9 mouse cellular contexts compared by ENCODE assay signal in genomic region chr10:129026018-129026662, GRCm38 (mm10). TPM values are rescaled to one million over a fixed set of nuclear protein-coding genes. Genes with fewer than 3 reads are reported as not detected.
DNase-seq lines count a peak whose midpoint lies in the region; ATAC-seq and TF ChIP-seq lines count a peak whose summit lies in the region.
"Had no signal": no experiment of that assay in that cellular context is flagged by ENCODE, and none has a peak within 500 bp of the region (broad histone marks: within the 10 kb centered on the region; RNA-seq: fewer than 3 reads in every experiment).

No protein-coding gene starts in this region.

- no peak for ATAC-seq in frontal cortex, adult (ENCODE audit: low TSS enrichment)
- ATAC-seq in granulocyte monocyte progenitor cell, adult 5-6 weeks (replicated peaks; ENCODE audit: poor library complexity, severe bottlenecking) = peak; percentile 76
- peak; percentile 86 for ATAC-seq in midbrain, embryonic 12.5 days (ENCODE audit: low FRiP score, low read depth)

- no peak overlapping the region for H3K9ac ChIP-seq in CH12.LX (ENCODE audit: insufficient read depth, low read depth)
- no peak overlapping the region for H3K9ac ChIP-seq in midbrain, embryonic 12.5 days (replicated peaks)

- WGBS in midbrain, embryonic 12.5 days = 52% methylated on average over 3 of the region's 3 CpGs

- H3K4me2 ChIP-seq in CH12.LX (ENCODE audit: insufficient read depth, low read depth, poor library complexity, severe bottlenecking) = no peak overlapping the region
- no peak overlapping the region for H3K4me2 ChIP-seq in midbrain, embryonic 12.5 days (replicated peaks)

- TF ChIP-seq CTCF in CH12.LX (conservative IDR thresholded peaks at IDR 0.05 in 1 of 2, IDR thresholded peaks at IDR 0.05 in 1 of 2; ENCODE audit: low read depth in 2 of 2, low read length in 2 of 2) = peak; percentile 78 to 89

- no peak for TF ChIP-seq POLR2A in CH12.LX (IDR thresholded peaks at IDR 0.05; ENCODE audit: low read depth, low read length)

- dilution Hi-C loops in CH12.LX (cut with MboI; ENCODE audit: extremely low pct_ligation_motif_present, extremely low pct_unique_long_range_greater_than_20kb, low sequenced_read_pairs) = no loop called here

- TF ChIP-seq EP300 in CH12.LX (IDR thresholded peaks at IDR 0.05; ENCODE audit: low read length) = no peak

- H3K27ac ChIP-seq in CH12.LX (ENCODE audit: insufficient read depth, low read depth) = no peak overlapping the region
- no peak overlapping the region for H3K27ac ChIP-seq in midbrain, embryonic 12.5 days (replicated peaks)

- H3K79me2 ChIP-seq in CH12.LX (replicated peaks; ENCODE audit: control insufficient read depth, extremely low read depth, insufficient read depth, poor library complexity, severe bottlenecking) = no peaks in the 10 kb centered on the region

- H3K4me3 ChIP-seq in CH12.LX (replicated peaks in 1 of 3; ENCODE audit: low read depth in 2 of 3, low read length in 2 of 3, poor library complexity in 1 of 3) = no peak overlapping the region
- H3K4me3 ChIP-seq in midbrain, embryonic 12.5 days = no peak overlapping the region

- TF ChIP-seq RAD21 in CH12.LX (IDR thresholded peaks at IDR 0.05; ENCODE audit: low read depth, low read length) = peak; percentile 93

- H3K36me3 ChIP-seq in CH12.LX (replicated peaks in 1 of 2; ENCODE audit: control insufficient read depth in 1 of 2, insufficient read depth in 1 of 2, low read length in 1 of 2) = no peaks in the 10 kb centered on the region
- no peaks in the 10 kb centered on the region for H3K36me3 ChIP-seq in midbrain, embryonic 12.5 days

- H3K27me3 ChIP-seq in CH12.LX (replicated peaks) = no peaks in the 10 kb centered on the region
- H3K27me3 ChIP-seq in midbrain, embryonic 12.5 days = no peaks in the 10 kb centered on the region

- in situ Hi-C loops in CH12.LX (cut with MboI; ENCODE audit: low pct_ligation_motif_present, low pct_unique_long_range_greater_than_20kb, low sequenced_read_pairs) = no loop called here

- no peaks in the 10 kb centered on the region for H3K4me1 ChIP-seq in CH12.LX (ENCODE audit: control insufficient read depth in 1 of 2, insufficient read depth in 2 of 2)
- no peaks in the 10 kb centered on the region for H3K4me1 ChIP-seq in midbrain, embryonic 12.5 days

- DNase-seq in frontal cortex, postnatal 25 days (ENCODE audit: low spot score in 2 of 2) = peak; percentile 7 to 44
- peak; percentile 60 for DNase-seq in CH12.LX (ENCODE audit: extremely low read depth)
- DNase-seq in cerebellum, postnatal 14 days = peak; percentile 68 to 81
- DNase-seq in layer of hippocampus, postnatal 25 days (ENCODE audit: extremely low spot score in 1 of 2, low spot score in 1 of 2) = peak; percentile 22 to 66
- peak; percentile 36 for DNase-seq in thymus, postnatal 25 days

- no peaks in the 10 kb centered on the region for H3K9me3 ChIP-seq in CH12.LX (replicated peaks; ENCODE audit: low read length)
- no peaks in the 10 kb centered on the region for H3K9me3 ChIP-seq in midbrain, embryonic 12.5 days

TF ChIP-seq in CH12.LX, 34 proteins besides CTCF, POLR2A, EP300 and RAD21:
- TF ChIP-seq JUND (conservative IDR thresholded peaks at IDR 0.05; ENCODE audit: low read depth, low read length) (0 out of 2 replicates have a peak, but pooled peaks have one; percentile 19), NELFE (IDR thresholded peaks at IDR 0.05; ENCODE audit: low read depth, low read length) (no peak), ETS1 (conservative IDR thresholded peaks at IDR 0.05; ENCODE audit: low read depth, low read length) (no peak), USF1 (IDR thresholded peaks at IDR 0.05; ENCODE audit: low read depth, low read length) (no peak), ZMIZ1 (IDR thresholded peaks at IDR 0.05; ENCODE audit: low read depth, low read length) (no peak), ZC3H11A (IDR thresholded peaks at IDR 0.05; ENCODE audit: low read depth, low read length) (peak; percentile 57), ZNF384 (IDR thresholded peaks at IDR 0.05; ENCODE audit: low read depth, low read length) (peak; percentile 28; the same call in 1 of the 2 replicates), MEF2A (IDR thresholded peaks at IDR 0.05; ENCODE audit: borderline replicate concordance, low read depth, low read length) (no peak), SIN3A (IDR thresholded peaks at IDR 0.05; ENCODE audit: low read length) (no peak), SMC3 (IDR thresholded peaks at IDR 0.05; ENCODE audit: low read depth, low read length) (peak; percentile 61), CHD1 (IDR thresholded peaks at IDR 0.05; ENCODE audit: low read depth, low read length) (no peak)

RNA-seq across cellular contexts. Expression of gene Olfr764-ps1, which starts 13.6 kb away (rescaled TPM):
- not detected in 2 replicates for total RNA-seq in CH12.LX (2012; rRNA removed)
- not detected in 2 replicates for total RNA-seq in CH12.LX (2014; rRNA removed)
- not detected in 2 replicates for polyA plus RNA-seq in CH12.LX (2012; ENCODE audit: insufficient read length, low read depth)
- not detected in 2 replicates for total RNA-seq in granulocyte monocyte progenitor cell, adult 5-6 weeks (2014; fragmentation: Nextera tagmentation)
- total RNA-seq in granulocyte monocyte progenitor cell, adult 5-6 weeks (2017) = not detected in 2 replicates
- not detected for total RNA-seq in layer of hippocampus, postnatal 25 days (2021)
- not detected in 2 replicates for polyA plus RNA-seq in midbrain, embryonic 12.5 days (2016; fragmentation: Nextera tagmentation; extraction: Ambion mirVana)
- polyA plus RNA-seq: stomach, embryonic 16.5 days had no signal

RNA-seq across cellular contexts. Expression of gene Olfr763, which starts 15.5 kb away (rescaled TPM):
- total RNA-seq in CH12.LX (2012; rRNA removed) = not detected in 2 replicates
- not detected in 2 replicates for total RNA-seq in CH12.LX (2014; rRNA removed)
- polyA plus RNA-seq in CH12.LX (2012; ENCODE audit: insufficient read length, low read depth) = not detected in 2 replicates
- not detected in 2 replicates for total RNA-seq in granulocyte monocyte progenitor cell, adult 5-6 weeks (2014; fragmentation: Nextera tagmentation)
- total RNA-seq in granulocyte monocyte progenitor cell, adult 5-6 weeks (2017) = not detected in 2 replicates
- not detected for total RNA-seq in layer of hippocampus, postnatal 25 days (2021)
- not detected in 2 replicates for polyA plus RNA-seq in midbrain, embryonic 12.5 days (2016; fragmentation: Nextera tagmentation; extraction: Ambion mirVana)
- polyA plus RNA-seq: stomach, embryonic 16.5 days had no signal

RNA-seq across cellular contexts. Expression of gene Olfr765, which starts 23.7 kb away (rescaled TPM):
- not detected in 2 replicates for total RNA-seq in CH12.LX (2012; rRNA removed)
- total RNA-seq in CH12.LX (2014; rRNA removed) = not detected in 2 replicates
- not detected in 2 replicates for polyA plus RNA-seq in CH12.LX (2012; ENCODE audit: insufficient read length, low read depth)
- not detected in 2 replicates for total RNA-seq in granulocyte monocyte progenitor cell, adult 5-6 weeks (2014; fragmentation: Nextera tagmentation)
- not detected in 2 replicates for total RNA-seq in granulocyte monocyte progenitor cell, adult 5-6 weeks (2017)
- not detected for total RNA-seq in layer of hippocampus, postnatal 25 days (2021)
- polyA plus RNA-seq in midbrain, embryonic 12.5 days (2016; fragmentation: Nextera tagmentation; extraction: Ambion mirVana) = not detected in 2 replicates
- polyA plus RNA-seq: stomach, embryonic 16.5 days had no signal

RNA-seq across cellular contexts. Expression of gene Olfr9, which starts 36.9 kb away (rescaled TPM):
- total RNA-seq in CH12.LX (2012; rRNA removed) (not detected in 2 replicates), CH12.LX (2014; rRNA removed) (not detected in 2 replicates)
- not detected in 2 replicates for polyA plus RNA-seq in CH12.LX (2012; ENCODE audit: insufficient read length, low read depth)
- not detected in 2 replicates for total RNA-seq in granulocyte monocyte progenitor cell, adult 5-6 weeks (2014; fragmentation: Nextera tagmentation)
- total RNA-seq in granulocyte monocyte progenitor cell, adult 5-6 weeks (2017) = not detected in 2 replicates
- not detected for total RNA-seq in layer of hippocampus, postnatal 25 days (2021)
- not detected in 2 replicates for polyA plus RNA-seq in midbrain, embryonic 12.5 days (2016; fragmentation: Nextera tagmentation; extraction: Ambion mirVana)
- polyA plus RNA-seq: stomach, embryonic 16.5 days had no signal

RNA-seq across cellular contexts. Expression of gene Olfr766-ps1, which starts 42.6 kb away (rescaled TPM):
- not detected in 2 replicates for total RNA-seq in CH12.LX (2012; rRNA removed)
- total RNA-seq in CH12.LX (2014; rRNA removed) = not detected in 2 replicates
- not detected in 2 replicates for polyA plus RNA-seq in CH12.LX (2012; ENCODE audit: insufficient read length, low read depth)
- not detected in 2 replicates for total RNA-seq in granulocyte monocyte progenitor cell, adult 5-6 weeks (2014; fragmentation: Nextera tagmentation)
- not detected in 2 replicates for total RNA-seq in granulocyte monocyte progenitor cell, adult 5-6 weeks (2017)
- not detected for total RNA-seq in layer of hippocampus, postnatal 25 days (2021)
- not detected in 2 replicates for polyA plus RNA-seq in midbrain, embryonic 12.5 days (2016; fragmentation: Nextera tagmentation; extraction: Ambion mirVana)
- polyA plus RNA-seq: stomach, embryonic 16.5 days had no signal
